Mouse (Mus musculus) c-Kit-positive CD71-negative TER-119-negative erythroid progenitor cells, embryonic 14.5 days (primary cell): Measurements from ENCODE around the gene Olfr350.

Experiments
- DNase-seq: peaks from one replicate; pipeline ENCODE4 v3.0.0-alpha.2; 2013; ENCODE audit warnings: low read depth

The Olfr350 gene

GRCm38 (mm10) chr2:36846010-36846409 lies at the start of gene Olfr350:
Gene Olfr350 (plus strand): TSS chr2:36846310.
- no peak for DNase-seq

- DNase-seq = no peak
Measured at GRCm38 (mm10) chr2:36816932-36817331, 29.2 kb upstream of the Olfr350 start, which contains the start of gene Olfr3. Gene Olfr3 (minus strand): TSS chr2:36817032.

- DNase-seq = no peak
Measured at GRCm38 (mm10) chr2:36862560-36862959, 16.4 kb downstream of the Olfr350 start, which contains the start of gene Olfr351. Gene Olfr351 (minus strand): TSS chr2:36862660.

GRCm38 (mm10) chr2:36868160-36868559 lies 22.1 kb downstream of the Olfr350 start, which contains the start of gene Olfr352:
Gene Olfr352 (plus strand): TSS chr2:36868460.
- no peak for DNase-seq

- DNase-seq = no peak
Measured at GRCm38 (mm10) chr2:36892836-36893235, 46.7 kb downstream of the Olfr350 start, which contains the start of gene Olfr353. Gene Olfr353 (minus strand): TSS chr2:36892936.

- no peak for DNase-seq
Measured at GRCm38 (mm10) chr2:36897114-36897513, 51.0 kb downstream of the Olfr350 start.
